In the genomic region with DNA sequence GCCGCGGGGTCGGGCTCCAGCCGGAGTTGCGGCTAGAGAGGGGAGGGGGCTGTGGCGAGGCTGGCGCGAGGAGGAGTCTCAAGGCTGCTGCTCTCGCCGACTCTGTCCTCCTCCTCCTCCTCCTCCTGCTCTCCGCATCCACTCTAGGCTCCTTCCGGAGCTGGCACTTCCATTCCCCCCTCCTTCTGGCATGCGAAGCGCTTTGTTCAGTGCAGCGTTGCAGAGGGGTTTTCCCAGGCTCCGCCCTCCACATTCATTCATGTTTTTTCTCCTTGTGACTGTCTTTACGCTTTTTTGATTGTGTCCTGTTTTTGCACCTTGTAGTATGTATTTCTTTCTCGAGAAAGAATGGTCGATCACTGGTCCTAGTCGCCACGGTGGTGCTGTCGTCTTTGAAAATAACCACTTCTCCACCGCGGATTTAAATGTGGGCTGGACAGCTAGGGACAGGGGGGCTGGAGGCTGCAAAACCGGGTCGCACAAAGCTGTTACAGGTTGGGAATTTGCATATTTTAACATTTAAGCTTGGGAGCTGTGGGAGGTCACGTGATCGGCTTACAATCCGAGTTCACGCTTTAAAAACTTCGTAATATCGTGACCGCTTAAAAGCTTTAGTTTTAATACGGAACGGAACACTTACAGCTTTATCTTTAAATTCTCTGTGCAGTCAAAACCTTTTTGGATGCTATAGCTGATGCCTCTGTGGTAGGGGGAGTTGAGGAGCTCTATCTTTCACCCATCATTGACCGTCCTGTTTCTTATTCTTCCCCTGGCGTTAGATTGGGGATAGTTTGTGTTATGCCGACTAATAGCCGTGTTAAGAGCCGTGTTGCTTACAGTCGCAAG, we compare ENCODE assay signal across 8 mouse cellular contexts. TPM values are rescaled to one million over a fixed set of nuclear protein-coding genes. Genes with fewer than 3 reads are reported as not detected.
DNase-seq lines count a peak whose midpoint lies in the region; ATAC-seq and TF ChIP-seq lines count a peak whose summit lies in the region.

No protein-coding gene starts in this region.

- H3K79me2 ChIP-seq in MEL (ENCODE audit: control insufficient read depth, insufficient read depth, low read length, poor library complexity): peaks cover 3% of the 10 kb centered on the region; the same call in 1 of the 2 replicates

- peak; percentile 46 to 92; a peak in 3 of 4 replicates for TF ChIP-seq POLR2A in MEL (IDR thresholded peaks at IDR 0.05; ENCODE audit: control insufficient read depth in 1 of 2, insufficient read depth in 1 of 2, low read depth in 1 of 2, low read length in 2 of 2, poor library complexity in 1 of 2)

- H3K9ac ChIP-seq in MEL (ENCODE audit: control insufficient read depth, low read depth, low read length, poor library complexity, severe bottlenecking): peak overlapping the region; percentile 78
- peak overlapping the region; percentile 83 for H3K9ac ChIP-seq in forebrain, embryonic 15.5 days (replicated peaks)
- peak overlapping the region; percentile 89 for H3K9ac ChIP-seq in lung, embryonic 14.5 days

- under 1% methylated on average over 34 of the region's 41 CpGs for WGBS in forebrain, embryonic 15.5 days
- WGBS in lung, embryonic 14.5 days: under 1% methylated on average over 41 of the region's 41 CpGs

- H3K27ac ChIP-seq in MEL (ENCODE audit: control insufficient read depth, low read depth, low read length): peak overlapping the region; percentile 98
- peak overlapping the region; percentile 95 for H3K27ac ChIP-seq in forebrain, embryonic 15.5 days (replicated peaks)
- peak overlapping the region; percentile 98 for H3K27ac ChIP-seq in lung, embryonic 14.5 days (ENCODE audit: low read depth)

- H3K36me3 ChIP-seq in MEL (ENCODE audit: control insufficient read depth in 1 of 2, insufficient read depth in 2 of 2, low read length in 2 of 2): peaks cover 0 to 24% of the 10 kb centered on the region in 2 experiments; a peak in 3 of 4 replicates
- H3K36me3 ChIP-seq in forebrain, embryonic 15.5 days: peaks cover 10% of the 10 kb centered on the region
- peaks cover 13% of the 10 kb centered on the region for H3K36me3 ChIP-seq in lung, embryonic 14.5 days (ENCODE audit: insufficient read depth)

- peak; percentile 67 for ATAC-seq in cerebellum, adult (ENCODE audit: insufficient number of reproducible peaks, low FRiP score, low TSS enrichment)
- ATAC-seq in forebrain, embryonic 15.5 days (replicated peaks): peak; percentile 86
- ATAC-seq in lung, embryonic 14.5 days (ENCODE audit: insufficient read depth): peak; percentile 69
- peak; percentile 39; the same call in 1 of the 2 replicates for ATAC-seq in neutrophil, adult 5-6 weeks (ENCODE audit: extremely low read depth, insufficient number of reproducible peaks, low FRiP score, poor library complexity, severe bottlenecking)

- no peak for TF ChIP-seq EP300 in MEL (IDR thresholded peaks at IDR 0.05; ENCODE audit: low read depth in 1 of 2, low read length in 2 of 2)

- H3K9me3 ChIP-seq in MEL (replicated peaks; ENCODE audit: insufficient read depth, low read length): no peaks in the 10 kb centered on the region
- H3K9me3 ChIP-seq in forebrain, embryonic 15.5 days: no peaks in the 10 kb centered on the region
- no peaks in the 10 kb centered on the region for H3K9me3 ChIP-seq in lung, embryonic 14.5 days (ENCODE audit: low read depth, low read length)

- TF ChIP-seq RAD21 in MEL (IDR thresholded peaks at IDR 0.05; ENCODE audit: low read depth, low read length): no peak

- intact Hi-C loops in heart, postnatal 36 days (cut with DNase I): loop anchor here (5.0 kb wide), 4 partner anchors 49 to 306 kb away; partner anchors contain the start of gene Edn1

- peak overlapping the region; percentile 83 for H3K4me2 ChIP-seq in forebrain, embryonic 15.5 days (replicated peaks)
- H3K4me2 ChIP-seq in lung, embryonic 14.5 days: peak overlapping the region; percentile 87

- H3K27me3 ChIP-seq in MEL (ENCODE audit: control insufficient read depth in 1 of 2, insufficient read depth in 2 of 2, low read length in 2 of 2): no peaks in the 10 kb centered on the region
- no peaks in the 10 kb centered on the region for H3K27me3 ChIP-seq in forebrain, embryonic 15.5 days
- no peaks in the 10 kb centered on the region for H3K27me3 ChIP-seq in lung, embryonic 14.5 days (ENCODE audit: insufficient read depth, low read length)

- peak overlapping the region; percentile 63 to 74 for H3K4me3 ChIP-seq in MEL (ENCODE audit: control insufficient read depth in 1 of 2, insufficient read depth in 1 of 2, low read depth in 2 of 2, low read length in 2 of 2)
- H3K4me3 ChIP-seq in forebrain, embryonic 15.5 days: peak overlapping the region; percentile 66
- H3K4me3 ChIP-seq in lung, embryonic 14.5 days (ENCODE audit: low read depth, low read length): peak overlapping the region; percentile 89

- peaks cover 7 to 16% of the 10 kb centered on the region in 2 experiments for H3K4me1 ChIP-seq in MEL (ENCODE audit: control insufficient read depth in 1 of 2, insufficient read depth in 2 of 2, low read length in 2 of 2)
- H3K4me1 ChIP-seq in forebrain, embryonic 15.5 days: peaks cover 44% of the 10 kb centered on the region
- peaks cover 3% of the 10 kb centered on the region for H3K4me1 ChIP-seq in lung, embryonic 14.5 days (ENCODE audit: insufficient read depth)

- no peak for TF ChIP-seq CTCF in MEL (IDR thresholded peaks at IDR 0.05 in 2 of 3, conservative IDR thresholded peaks at IDR 0.05 in 1 of 3; ENCODE audit: control insufficient read depth in 1 of 3, insufficient read depth in 1 of 3, low read depth in 2 of 3, low read length in 3 of 3, poor library complexity in 1 of 3, severe bottlenecking in 1 of 3)
- TF ChIP-seq CTCF in lung, embryonic 14.5 days (IDR thresholded peaks at IDR 0.05; ENCODE audit: low read depth): peak; percentile 21; the same call in 1 of the 2 replicates

- peak; percentile 89 for DNase-seq in MEL (ENCODE audit: low read depth, low spot score)
- peak; percentile 61 to 63 for DNase-seq in heart, postnatal 36 days
- DNase-seq in layer of hippocampus, adult 8-10 months (ENCODE audit: low spot score in 2 of 2): peak; percentile 41 to 49
- peak; percentile 88 for DNase-seq in lung, embryonic 14.5 days
- peak; percentile 74 for DNase-seq in testis, postnatal 10 days (ENCODE audit: low spot score)

TF ChIP-seq in MEL, 35 proteins besides CTCF, POLR2A, EP300 and RAD21 (continues in another document):
- TF ChIP-seq ZC3H11A (IDR thresholded peaks at IDR 0.05; ENCODE audit: low read depth, low read length) (no peak), NELFE (IDR thresholded peaks at IDR 0.05; ENCODE audit: low read depth, low read length) (peak; percentile 54; the same call in 1 of the 2 replicates), ZNF384 (IDR thresholded peaks at IDR 0.05; ENCODE audit: low read depth, low read length) (peak; percentile 49; the same call in 1 of the 2 replicates), MYB (IDR thresholded peaks at IDR 0.05; ENCODE audit: low read depth, low read length) (no peak), RCOR1 (IDR thresholded peaks at IDR 0.05; ENCODE audit: low read depth, low read length) (no peak; the same call in 1 of the 2 replicates), UBTF (IDR thresholded peaks at IDR 0.05; ENCODE audit: borderline replicate concordance, insufficient read depth, low read depth, low read length) (no peak), USF1 (IDR thresholded peaks at IDR 0.05; ENCODE audit: low read depth, low read length) (peak; percentile 95), ELF1 (IDR thresholded peaks at IDR 0.05; ENCODE audit: low read depth, low read length) (no peak; the same call in 1 of the 2 replicates), ETS1 (IDR thresholded peaks at IDR 0.05; ENCODE audit: low read depth, low read length) (peak; percentile 85), HCFC1 (IDR thresholded peaks at IDR 0.05; ENCODE audit: low read depth, low read length) (peak; percentile 40), E2F4 (IDR thresholded peaks at IDR 0.05; ENCODE audit: borderline replicate concordance, low read depth, low read length) (no peak), TCF12 (IDR thresholded peaks at IDR 0.05; ENCODE audit: low read depth, low read length) (no peak), MEF2A (IDR thresholded peaks at IDR 0.05; ENCODE audit: extremely low read depth, insufficient replicate concordance, low read depth, low read length, poor library complexity, severe bottlenecking) (0 out of 2 replicates have a peak, but pooled peaks have one; percentile 15), TBP (IDR thresholded peaks at IDR 0.05; ENCODE audit: low read depth, low read length) (peak; percentile 97), TAL1 (IDR thresholded peaks at IDR 0.05; ENCODE audit: low read length) (no peak), GABPA (IDR thresholded peaks at IDR 0.05; ENCODE audit: low read depth, low read length) (no peak), SMC3 (IDR thresholded peaks at IDR 0.05; ENCODE audit: low read depth, low read length) (no peak), SIN3A (IDR thresholded peaks at IDR 0.05; ENCODE audit: low read length) (peak; percentile 83), GATA1 (IDR thresholded peaks at IDR 0.05; ENCODE audit: low read depth, low read length) (0 out of 2 replicates have a peak, but pooled peaks have one; percentile 14), POLR2AphosphoS5 (IDR thresholded peaks at IDR 0.05; ENCODE audit: borderline replicate concordance, low read depth, low read length) (no peak), CHD1 (IDR thresholded peaks at IDR 0.05; ENCODE audit: low read depth, low read length) (no peak), ZKSCAN1 (IDR thresholded peaks at IDR 0.05; ENCODE audit: low read depth, low read length) (no peak), CHD2 (IDR thresholded peaks at IDR 0.05; ENCODE audit: low read length) (no peak), JUND (IDR thresholded peaks at IDR 0.05; ENCODE audit: low read depth, low read length) (no peak), MAX (IDR thresholded peaks at IDR 0.05; ENCODE audit: low read length) (peak; percentile 79), MAFK (IDR thresholded peaks at IDR 0.05; ENCODE audit: borderline replicate concordance, low read depth, low read length) (no peak), MYC (IDR thresholded peaks at IDR 0.05; ENCODE audit: low read depth, low read length) (no peak), MAZ (IDR thresholded peaks at IDR 0.05; ENCODE audit: low read depth, low read length) (peak; percentile 88; the same call in 1 of the 2 replicates)

RNA-seq across cellular contexts. Expression of gene Hivep1, which starts 1.1 kb away (rescaled TPM):
- total RNA-seq in MEL (2012; rRNA removed): 2.2 and 3.9 TPM in 2 replicates
- 10 to 100 TPM in 1 of 2 experiments, not detected in 1; 15.9 TPM for polyA plus RNA-seq in MEL (2012; ENCODE audit: insufficient read depth in 1 of 2, insufficient read length in 2 of 2, low read depth in 1 of 2, low replicate concordance in 2 of 2, missing spikeins in 1 of 2)
- polyA plus RNA-seq in forebrain, embryonic 15.5 days (2015; fragmentation: Nextera tagmentation; extraction: Ambion mirVana): 17.7 and 21.9 TPM in 2 replicates
- total RNA-seq in heart, postnatal 36 days (2021): 10 to 100 TPM; 25.6 to 27.4 TPM
- 10 to 100 TPM; 25.8 to 32.3 (median 31.3) TPM for total RNA-seq in layer of hippocampus, adult 8-10 months (2022)
- 12.1 and 12.3 TPM in 2 replicates for polyA plus RNA-seq in lung, embryonic 14.5 days (2014; fragmentation: Nextera tagmentation; extraction: Ambion mirVana)
- 28.6 and 30.8 TPM in 2 replicates for total RNA-seq in neutrophil, adult 5-6 weeks (2017)

Comparison
In these comparisons a context has a peak if more than half of its experiments do, and no peak if none do; other contexts are left out.
1. Peak in every context shown above with its lines: DNase-seq, ATAC-seq, H3K4me3 ChIP-seq and H3K27ac ChIP-seq.